Mouse (Mus musculus) erythroblast, embryonic 14.5 days (primary cell): ENCODE measurements at regions not wholly inside any gene's neighbourhood (a gene's known extent, or its start where the extent isn't known, plus 50 kb on each side); places are given as distances from the start of the nearest gene placed in this dataset.

ENCODE experiments used
- GATA1 ChIP-seq: IDR thresholded peaks from 2 replicates; pipeline ENCODE4 v1.6.1; 2012; ENCODE audit warnings: low read length, inconsistent platforms, mixed read lengths
- TAL1 ChIP-seq: IDR thresholded peaks from 3 replicates; pipeline ENCODE4 v1.6.1; 2012; ENCODE audit warnings: low read length, inconsistent platforms, mixed read lengths

DNA sequence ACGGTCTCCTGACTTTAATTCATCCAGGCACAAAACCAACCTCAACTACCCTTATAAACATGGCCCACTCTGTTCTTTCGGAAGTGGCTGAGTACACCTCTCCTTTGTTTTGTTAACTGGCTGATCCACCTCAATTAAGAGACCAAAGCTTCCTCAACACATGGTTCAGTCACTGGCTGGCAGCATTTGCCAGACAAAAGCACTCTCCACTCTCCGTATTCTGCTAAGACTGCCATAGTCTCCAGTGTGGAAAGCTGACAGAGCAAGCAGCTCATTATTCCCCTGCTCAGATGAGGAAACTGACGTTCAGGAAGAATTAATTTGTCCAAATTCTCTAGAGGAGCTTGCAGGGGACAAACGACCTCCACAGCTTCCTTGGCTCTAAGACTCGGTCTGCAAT, 56.5 kb upstream of the Clint1 start:
- no peak for TF ChIP-seq TAL1
- no peak for TF ChIP-seq GATA1
